In genomic region chr15:79028237-79028738, GRCm38 (mm10) we compare ENCODE assay signal across 8 mouse cellular contexts. TPM values are rescaled to one million over a fixed set of nuclear protein-coding genes. Genes with fewer than 3 reads are reported as not detected.
DNase-seq lines count a peak whose midpoint lies in the region; ATAC-seq and TF ChIP-seq lines count a peak whose summit lies in the region.

Gene H1f0, plus strand, starts transcription at chr15:79028450.

- peak within 1 kb of the TSS; percentile 98 for H3K9ac ChIP-seq in forebrain, embryonic 13.5 days
- peak within 1 kb of the TSS; percentile 99 for H3K9ac ChIP-seq in heart, postnatal 0 days (replicated peaks; ENCODE audit: low read depth, low read length)
- H3K9ac ChIP-seq in liver, embryonic 15.5 days, result peak within 1 kb of the TSS; percentile 73
- peak within 1 kb of the TSS; percentile 100 for H3K9ac ChIP-seq in neural tube, embryonic 11.5 days (ENCODE audit: low read length)
- peak within 1 kb of the TSS; percentile 98 for H3K9ac ChIP-seq in stomach, embryonic 16.5 days (ENCODE audit: low read length)

- no peaks in the 10 kb centered on the region for H3K27me3 ChIP-seq in forebrain, embryonic 13.5 days
- no peaks in the 10 kb centered on the region for H3K27me3 ChIP-seq in heart, postnatal 0 days (ENCODE audit: control insufficient read depth, insufficient read depth, low read length)
- H3K27me3 ChIP-seq in liver, embryonic 15.5 days, result peaks cover 90% of the 10 kb centered on the region
- H3K27me3 ChIP-seq in neural tube, embryonic 11.5 days (ENCODE audit: control insufficient read depth, insufficient read depth, low read length), result no peaks in the 10 kb centered on the region
- H3K27me3 ChIP-seq in stomach, embryonic 16.5 days (ENCODE audit: control insufficient read depth, insufficient read depth, low read length), result no peaks in the 10 kb centered on the region

- peak within 1 kb of the TSS; percentile 97 for H3K4me2 ChIP-seq in forebrain, embryonic 13.5 days
- peak within 1 kb of the TSS; percentile 80 for H3K4me2 ChIP-seq in heart, postnatal 0 days (ENCODE audit: low read depth, low read length)
- H3K4me2 ChIP-seq in liver, embryonic 15.5 days, result peak within 1 kb of the TSS; percentile 81
- H3K4me2 ChIP-seq in neural tube, embryonic 11.5 days (ENCODE audit: low read depth), result peak within 1 kb of the TSS; percentile 82
- peak within 1 kb of the TSS; percentile 94 for H3K4me2 ChIP-seq in stomach, embryonic 16.5 days (ENCODE audit: low read depth, low read length)

- H3K27ac ChIP-seq in forebrain, embryonic 13.5 days, result peak within 1 kb of the TSS; percentile 97
- H3K27ac ChIP-seq in heart, postnatal 0 days (ENCODE audit: low read depth), result peak within 1 kb of the TSS; percentile 97
- H3K27ac ChIP-seq in liver, embryonic 15.5 days (replicated peaks), result peak within 1 kb of the TSS; percentile 72
- peak within 1 kb of the TSS; percentile 97 for H3K27ac ChIP-seq in neural tube, embryonic 11.5 days (ENCODE audit: low read depth, low read length)
- peak within 1 kb of the TSS; percentile 96 for H3K27ac ChIP-seq in stomach, embryonic 16.5 days (ENCODE audit: low read length)

- 0% methylated on average over 46 of the region's 58 CpGs for WGBS in forebrain, embryonic 13.5 days
- WGBS in heart, postnatal 0 days, result under 1% methylated on average over 53 of the region's 58 CpGs
- WGBS in liver, embryonic 15.5 days (ENCODE audit: insufficient replicate concordance), result under 1% methylated on average over 56 of the region's 58 CpGs
- under 1% methylated on average over 56 of the region's 58 CpGs for WGBS in neural tube, embryonic 11.5 days
- 0% methylated on average over 58 of the region's 58 CpGs for WGBS in stomach, embryonic 16.5 days

- DNase-seq in CD8-positive naive resting alpha-beta T cell, adult 2 months (ENCODE audit: low read depth in 2 of 2, low spot score in 2 of 2), result peak; percentile 73 to 79
- peak; percentile 58 for DNase-seq in c-Kit-positive CD71-positive TER-119-negative erythroid progenitor cells, embryonic 14.5 days (ENCODE audit: low read depth)
- peak; percentile 91 for DNase-seq in heart, postnatal 0 days (ENCODE audit: low spot score)
- peak; percentile 98 for DNase-seq in kidney, postnatal 4 days
- DNase-seq in neural tube, embryonic 11.5 days (ENCODE audit: low spot score), result peak; percentile 96

- peak; percentile 65; the same call in 1 of the 2 replicates for TF ChIP-seq EP300 in heart, postnatal 0 days (IDR thresholded peaks at IDR 0.05; ENCODE audit: low read depth)

- H3K9me3 ChIP-seq in forebrain, embryonic 13.5 days (replicated peaks), result no peaks in the 10 kb centered on the region
- H3K9me3 ChIP-seq in heart, postnatal 0 days (replicated peaks; ENCODE audit: control insufficient read depth, low read length), result no peaks in the 10 kb centered on the region
- H3K9me3 ChIP-seq in liver, embryonic 15.5 days (replicated peaks), result no peaks in the 10 kb centered on the region
- no peaks in the 10 kb centered on the region for H3K9me3 ChIP-seq in neural tube, embryonic 11.5 days (ENCODE audit: control insufficient read depth, low read length)
- H3K9me3 ChIP-seq in stomach, embryonic 16.5 days (replicated peaks; ENCODE audit: control insufficient read depth, low read length), result no peaks in the 10 kb centered on the region

- no peaks in the 10 kb centered on the region for H3K36me3 ChIP-seq in forebrain, embryonic 13.5 days (ENCODE audit: poor library complexity, severe bottlenecking)
- no peaks in the 10 kb centered on the region for H3K36me3 ChIP-seq in heart, postnatal 0 days (replicated peaks; ENCODE audit: control insufficient read depth, insufficient read depth, low read length)
- H3K36me3 ChIP-seq in liver, embryonic 15.5 days (replicated peaks), result no peaks in the 10 kb centered on the region
- H3K36me3 ChIP-seq in neural tube, embryonic 11.5 days (ENCODE audit: control insufficient read depth, insufficient read depth, low read length), result no peaks in the 10 kb centered on the region
- no peaks in the 10 kb centered on the region for H3K36me3 ChIP-seq in stomach, embryonic 16.5 days (ENCODE audit: control insufficient read depth, insufficient read depth, low read length)

- peak; percentile 88 for ATAC-seq in forebrain, embryonic 13.5 days
- peak; percentile 80 for ATAC-seq in heart, postnatal 0 days (ENCODE audit: insufficient read depth, low read depth)
- ATAC-seq in liver, embryonic 15.5 days (ENCODE audit: insufficient read depth), result peak; percentile 30
- ATAC-seq in neural tube, embryonic 11.5 days (ENCODE audit: insufficient read depth, low FRiP score, low TSS enrichment), result peak; percentile 71
- ATAC-seq in stomach, embryonic 16.5 days (ENCODE audit: insufficient read depth, low FRiP score), result peak; percentile 74; the same call in 1 of the 2 replicates

- peak within 1 kb of the TSS; percentile 73 for H3K4me3 ChIP-seq in forebrain, embryonic 13.5 days
- peak within 1 kb of the TSS; percentile 60 for H3K4me3 ChIP-seq in heart, postnatal 0 days (ENCODE audit: low read depth, low read length)
- peak within 1 kb of the TSS; percentile 65 for H3K4me3 ChIP-seq in liver, embryonic 15.5 days (replicated peaks)
- H3K4me3 ChIP-seq in neural tube, embryonic 11.5 days (ENCODE audit: low read depth, low read length), result peak within 1 kb of the TSS; percentile 76
- H3K4me3 ChIP-seq in stomach, embryonic 16.5 days (replicated peaks; ENCODE audit: low read length), result peak within 1 kb of the TSS; percentile 85

- peaks cover 54% of the 10 kb centered on the region for H3K4me1 ChIP-seq in forebrain, embryonic 13.5 days
- H3K4me1 ChIP-seq in heart, postnatal 0 days (ENCODE audit: control insufficient read depth, insufficient read depth), result peaks cover 23% of the 10 kb centered on the region; the same call in 1 of the 2 replicates
- peaks cover 55% of the 10 kb centered on the region for H3K4me1 ChIP-seq in liver, embryonic 15.5 days (replicated peaks)
- peaks cover 16% of the 10 kb centered on the region for H3K4me1 ChIP-seq in neural tube, embryonic 11.5 days (ENCODE audit: control insufficient read depth, insufficient read depth, low read length)
- peaks cover 31% of the 10 kb centered on the region for H3K4me1 ChIP-seq in stomach, embryonic 16.5 days (ENCODE audit: control insufficient read depth, insufficient read depth, low read length)

- TF ChIP-seq CTCF in heart, postnatal 0 days (IDR thresholded peaks at IDR 0.05; ENCODE audit: low read depth), result no peak

RNA-seq across cellular contexts. Expression of gene H1f0, which starts in this region (rescaled TPM):
- 546 and 569 TPM in 2 replicates for polyA plus RNA-seq in forebrain, embryonic 13.5 days (2015; fragmentation: Nextera tagmentation; extraction: Ambion mirVana)
- total RNA-seq in heart, postnatal 0 days (2014; rRNA removed; ENCODE audit: low replicate concordance), result 318 and 358 TPM in 2 replicates
- 210 and 229 TPM in 2 replicates for polyA plus RNA-seq in heart, postnatal 0 days (2015; fragmentation: Nextera tagmentation; extraction: Ambion mirVana)
- 118 and 121 TPM in 2 replicates for polyA plus RNA-seq in liver, embryonic 15.5 days (2015; fragmentation: Nextera tagmentation; extraction: Ambion mirVana)
- polyA plus RNA-seq in neural tube, embryonic 11.5 days (2014; fragmentation: Nextera tagmentation; extraction: Ambion mirVana), result 289 and 340 TPM in 2 replicates
- 479 and 551 TPM in 2 replicates for polyA plus RNA-seq in stomach, embryonic 16.5 days (2015; fragmentation: Nextera tagmentation; extraction: Ambion mirVana)

Comparison
In these comparisons a context has a peak if more than half of its experiments do, and no peak if none do; other contexts are left out.
1. Peak in every context shown above with its lines: DNase-seq, ATAC-seq, H3K4me3 ChIP-seq and H3K27ac ChIP-seq.
2. ATAC-seq: peak in every context shown above with its lines; median percentile 88 in forebrain, embryonic 13.5 days; 80 in heart, postnatal 0 days; 74 in stomach, embryonic 16.5 days; 71 in neural tube, embryonic 11.5 days; 30 in liver, embryonic 15.5 days.